Mouse (Mus musculus): Measurements from ENCODE around the gene Lcn9. TPM values are rescaled to one million over a fixed set of nuclear protein-coding genes. Genes with fewer than 3 reads are reported as not detected.
A peak's percentile ranks its signal among the peaks of the same experiment; 100 is the strongest.

Gene Lcn9
- polyA plus RNA-seq, 1 experiment, result 0.13 TPM

DNA sequence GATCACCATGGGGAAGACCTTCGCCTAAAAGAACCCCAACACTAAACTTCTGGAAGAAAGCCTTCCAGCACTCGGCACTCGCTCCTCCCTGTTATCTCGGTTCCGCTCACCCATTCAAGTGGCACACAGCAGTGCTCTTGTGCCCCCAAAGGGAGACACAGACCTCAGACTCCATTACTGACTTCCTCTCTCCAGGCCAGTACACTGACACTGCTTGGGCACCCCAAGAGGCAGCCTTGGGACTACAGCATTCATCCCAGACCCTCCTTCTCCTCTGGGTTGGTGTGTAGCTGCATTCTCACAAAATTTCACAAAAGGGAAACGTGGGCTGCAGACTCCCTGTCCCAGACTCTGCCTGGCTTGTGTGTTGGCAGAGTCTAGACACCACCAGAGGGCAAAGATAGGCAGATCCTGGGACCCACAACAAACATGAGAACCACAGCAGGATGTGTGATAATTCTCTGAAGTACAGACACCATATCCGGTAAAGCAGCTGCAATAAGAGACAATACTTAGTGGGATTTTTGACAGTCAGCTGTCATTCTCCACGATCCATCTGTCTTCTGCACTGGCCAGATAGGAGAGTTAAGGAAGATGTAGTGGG, 5.5 kb downstream of the Lcn9 start:
- Histone ChIP-seq H3K27ac (ENCODE audit: insufficient read depth, low read length) (no peak overlapping the region), H3K4me1 (ENCODE audit: control insufficient read depth, insufficient read depth, low read length) (no peaks in the 10 kb centered on the region), H3K27me3 (ENCODE audit: control insufficient read depth, insufficient read depth, low read length) (no peaks in the 10 kb centered on the region), H3K4me3 (replicated peaks; ENCODE audit: insufficient read depth, low read depth, low read length) (no peak overlapping the region)
- 78% methylated on average over 8 of the region's 8 CpGs for WGBS
- no peak for TF ChIP-seq CTCF (IDR thresholded peaks at IDR 0.05; ENCODE audit: borderline replicate concordance, insufficient read depth, low read depth, low read length)
- TF ChIP-seq POLR2A (IDR thresholded peaks at IDR 0.05; ENCODE audit: borderline replicate concordance, insufficient read depth, low read length), result no peak
- no peak for DNase-seq

DNA sequence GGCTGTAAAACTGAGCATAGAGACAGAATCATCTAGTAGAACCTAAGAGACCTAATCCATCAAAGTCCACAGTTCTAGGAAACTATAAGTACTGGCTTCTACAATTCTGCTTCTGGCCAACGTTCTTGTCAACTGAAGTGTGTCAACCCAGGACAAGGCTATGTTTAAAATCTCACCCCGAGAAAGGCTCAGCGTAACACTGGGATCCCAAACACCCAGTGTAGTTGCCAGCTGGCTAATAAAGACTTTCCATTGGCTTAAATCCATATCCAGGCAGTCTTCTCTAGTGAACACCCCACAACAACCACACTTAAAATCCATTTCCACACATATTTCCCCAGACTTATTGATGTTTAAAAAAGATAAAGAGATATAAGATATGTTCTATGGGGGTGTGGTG, 7.8 kb downstream of the Lcn9 start:
- Histone ChIP-seq H3K27ac (ENCODE audit: insufficient read depth, low read length) (no peak overlapping the region), H3K27me3 (ENCODE audit: control insufficient read depth, insufficient read depth, low read length) (no peaks in the 10 kb centered on the region), H3K4me3 (replicated peaks; ENCODE audit: insufficient read depth, low read depth, low read length) (no peak overlapping the region), H3K4me1 (ENCODE audit: control insufficient read depth, insufficient read depth, low read length) (no peaks in the 10 kb centered on the region)
- no peak for DNase-seq
- 17% methylated on average over 3 of the region's 3 CpGs for WGBS
- TF ChIP-seq POLR2A (IDR thresholded peaks at IDR 0.05; ENCODE audit: borderline replicate concordance, insufficient read depth, low read length) (no peak), CTCF (IDR thresholded peaks at IDR 0.05; ENCODE audit: borderline replicate concordance, insufficient read depth, low read depth, low read length) (no peak)

DNA sequence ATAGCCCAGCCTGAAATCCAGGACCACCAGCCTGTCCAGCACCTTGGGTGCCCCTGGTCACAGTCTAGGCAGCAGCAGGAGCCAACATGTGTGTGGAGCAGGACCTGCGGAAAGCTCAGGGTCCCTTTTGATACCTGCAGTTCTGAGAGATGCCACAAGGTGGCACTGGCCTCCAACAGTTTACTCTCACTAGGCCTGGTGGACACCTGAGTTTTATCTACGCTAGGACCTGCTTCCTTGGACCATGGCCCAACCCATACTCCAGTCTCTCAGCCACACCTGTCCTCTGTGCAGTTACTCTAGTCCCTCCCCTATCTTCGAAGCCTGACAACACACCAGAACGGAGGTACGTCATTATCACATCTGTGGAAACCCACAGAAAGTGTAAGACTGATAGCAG, 13.3 kb downstream of the Lcn9 start:
- no peak overlapping the region for H3K4me3 ChIP-seq (replicated peaks; ENCODE audit: insufficient read depth, low read depth, low read length)
- no peak overlapping the region for H3K27ac ChIP-seq (ENCODE audit: insufficient read depth, low read length)
- 41% methylated on average over 5 of the region's 5 CpGs for WGBS
- DNase-seq, result peak; percentile 79 to 87
- no peaks in the 10 kb centered on the region for H3K4me1 ChIP-seq (ENCODE audit: control insufficient read depth, insufficient read depth, low read length)
- TF ChIP-seq POLR2A (IDR thresholded peaks at IDR 0.05; ENCODE audit: borderline replicate concordance, insufficient read depth, low read length) (no peak), CTCF (IDR thresholded peaks at IDR 0.05; ENCODE audit: borderline replicate concordance, insufficient read depth, low read depth, low read length) (peak; percentile 97)
- H3K27me3 ChIP-seq (ENCODE audit: control insufficient read depth, insufficient read depth, low read length), result no peaks in the 10 kb centered on the region

DNA sequence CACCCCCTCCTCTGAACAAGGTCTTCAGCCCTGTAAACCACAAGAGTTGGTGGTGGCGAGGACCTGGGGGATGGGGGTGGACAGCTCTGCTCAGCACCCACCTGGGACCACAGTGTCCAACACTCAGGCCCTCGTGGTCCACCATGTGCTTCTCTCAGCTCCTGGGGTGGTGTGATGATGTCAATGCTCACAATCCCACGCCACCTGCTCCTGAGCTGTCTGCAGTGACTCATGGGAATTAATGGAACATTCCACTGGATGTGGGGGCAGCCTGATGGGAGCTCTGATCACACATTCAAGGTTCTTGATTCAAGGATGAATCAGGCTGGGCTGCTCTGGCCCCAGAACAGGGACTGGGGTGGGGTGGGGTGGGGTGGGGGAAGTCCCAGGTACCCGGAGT, 19.2 kb downstream of the Lcn9 start:
- 77% methylated on average over 4 of the region's 4 CpGs for WGBS
- no peak for TF ChIP-seq CTCF (IDR thresholded peaks at IDR 0.05; ENCODE audit: borderline replicate concordance, insufficient read depth, low read depth, low read length)
- TF ChIP-seq POLR2A (IDR thresholded peaks at IDR 0.05; ENCODE audit: borderline replicate concordance, insufficient read depth, low read length), result no peak
- no peak overlapping the region for H3K4me3 ChIP-seq (replicated peaks; ENCODE audit: insufficient read depth, low read depth, low read length)
- H3K27me3 ChIP-seq (ENCODE audit: control insufficient read depth, insufficient read depth, low read length), result no peaks in the 10 kb centered on the region
- H3K4me1 ChIP-seq (ENCODE audit: control insufficient read depth, insufficient read depth, low read length), result peaks cover 7% of the 10 kb centered on the region; the same call in 1 of the 2 replicates
- H3K27ac ChIP-seq (ENCODE audit: insufficient read depth, low read length), result no peak overlapping the region
- DNase-seq, result no peak

DNA sequence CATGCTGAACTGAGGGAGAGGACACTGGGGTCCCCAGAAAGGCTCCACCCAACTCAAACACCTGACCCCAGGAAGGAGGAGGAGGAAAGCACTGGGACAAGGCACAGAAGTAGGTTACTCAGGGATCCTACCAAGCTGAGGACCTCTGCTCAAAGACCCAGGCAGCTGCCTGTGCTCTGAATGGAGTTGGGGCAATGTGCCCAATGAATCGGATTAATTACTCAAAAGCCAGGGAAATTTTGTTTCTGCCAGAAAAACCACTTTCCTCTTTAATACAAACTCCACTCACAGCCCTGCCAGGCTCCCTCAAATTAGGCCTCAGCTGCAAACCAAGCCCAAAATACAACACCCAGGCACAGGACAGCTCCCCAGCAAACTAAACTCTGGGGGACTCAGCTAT, 19.8 kb downstream of the Lcn9 start:
- H3K4me1 ChIP-seq (ENCODE audit: control insufficient read depth, insufficient read depth, low read length), result peaks cover 7% of the 10 kb centered on the region; the same call in 1 of the 2 replicates
- no peak overlapping the region for H3K4me3 ChIP-seq (replicated peaks; ENCODE audit: insufficient read depth, low read depth, low read length)
- WGBS, result 60% methylated on average over 1 of the region's 1 CpGs
- no peaks in the 10 kb centered on the region for H3K27me3 ChIP-seq (ENCODE audit: control insufficient read depth, insufficient read depth, low read length)
- no peak for DNase-seq
- TF ChIP-seq POLR2A (IDR thresholded peaks at IDR 0.05; ENCODE audit: borderline replicate concordance, insufficient read depth, low read length) (no peak), CTCF (IDR thresholded peaks at IDR 0.05; ENCODE audit: borderline replicate concordance, insufficient read depth, low read depth, low read length) (no peak)
- no peak overlapping the region for H3K27ac ChIP-seq (ENCODE audit: insufficient read depth, low read length)

DNA sequence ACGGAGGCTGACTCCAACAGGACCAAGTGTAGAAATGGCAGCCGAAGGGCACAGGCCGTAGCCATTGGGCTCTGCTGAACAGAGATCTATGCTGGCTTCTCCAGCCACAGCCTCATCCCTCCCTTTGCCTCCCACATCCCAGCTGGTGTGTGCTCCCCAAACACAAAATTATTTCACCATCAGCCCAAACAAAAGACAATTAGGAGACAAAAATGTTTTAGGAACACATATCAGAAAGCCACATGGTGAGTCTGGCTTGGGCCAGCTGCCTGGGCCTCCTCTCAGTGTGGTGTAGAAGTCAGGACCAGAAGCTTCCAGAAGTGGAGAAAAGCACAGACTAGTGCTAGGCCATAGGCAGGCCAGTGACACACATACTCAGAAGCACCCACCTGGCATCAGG, 21.1 kb downstream of the Lcn9 start:
- Histone ChIP-seq H3K4me3 (replicated peaks; ENCODE audit: insufficient read depth, low read depth, low read length) (no peak overlapping the region), H3K27me3 (ENCODE audit: control insufficient read depth, insufficient read depth, low read length) (no peaks in the 10 kb centered on the region), H3K27ac (ENCODE audit: insufficient read depth, low read length) (no peak overlapping the region), H3K4me1 (ENCODE audit: control insufficient read depth, insufficient read depth, low read length) (peaks cover 7% of the 10 kb centered on the region; the same call in 1 of the 2 replicates)
- DNase-seq, result no peak
- TF ChIP-seq CTCF (IDR thresholded peaks at IDR 0.05; ENCODE audit: borderline replicate concordance, insufficient read depth, low read depth, low read length) (no peak), POLR2A (IDR thresholded peaks at IDR 0.05; ENCODE audit: borderline replicate concordance, insufficient read depth, low read length) (no peak)
- WGBS, result 89% methylated on average over 3 of the region's 3 CpGs

DNA sequence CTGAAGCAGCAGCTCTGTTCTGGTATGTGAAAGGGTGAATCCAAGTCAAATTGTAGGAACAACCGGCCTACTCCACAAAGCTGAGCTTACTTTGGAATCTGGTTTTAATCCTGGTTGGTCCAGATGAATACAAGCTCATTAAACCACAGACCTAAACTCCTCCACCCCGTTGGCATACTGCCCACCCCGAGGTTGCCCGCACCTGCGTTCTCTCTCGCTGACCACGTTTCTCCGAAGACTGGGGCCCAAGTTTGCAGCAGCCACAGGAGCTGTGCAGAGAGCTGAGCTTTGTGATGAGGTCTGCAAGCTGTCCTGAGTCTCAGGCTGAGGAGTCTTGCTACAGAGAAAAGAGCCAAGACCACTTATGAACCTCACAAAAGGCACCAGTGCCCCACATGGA, 23.6 kb downstream of the Lcn9 start:
- DNase-seq, result no peak
- Histone ChIP-seq H3K4me1 (ENCODE audit: control insufficient read depth, insufficient read depth, low read length) (peaks cover 7% of the 10 kb centered on the region; the same call in 1 of the 2 replicates), H3K27ac (ENCODE audit: insufficient read depth, low read length) (no peak overlapping the region), H3K27me3 (ENCODE audit: control insufficient read depth, insufficient read depth, low read length) (no peaks in the 10 kb centered on the region), H3K4me3 (replicated peaks; ENCODE audit: insufficient read depth, low read depth, low read length) (no peak overlapping the region)
- WGBS, result 35% methylated on average over 8 of the region's 8 CpGs
- TF ChIP-seq CTCF (IDR thresholded peaks at IDR 0.05; ENCODE audit: borderline replicate concordance, insufficient read depth, low read depth, low read length) (no peak), POLR2A (IDR thresholded peaks at IDR 0.05; ENCODE audit: borderline replicate concordance, insufficient read depth, low read length) (no peak)

DNA sequence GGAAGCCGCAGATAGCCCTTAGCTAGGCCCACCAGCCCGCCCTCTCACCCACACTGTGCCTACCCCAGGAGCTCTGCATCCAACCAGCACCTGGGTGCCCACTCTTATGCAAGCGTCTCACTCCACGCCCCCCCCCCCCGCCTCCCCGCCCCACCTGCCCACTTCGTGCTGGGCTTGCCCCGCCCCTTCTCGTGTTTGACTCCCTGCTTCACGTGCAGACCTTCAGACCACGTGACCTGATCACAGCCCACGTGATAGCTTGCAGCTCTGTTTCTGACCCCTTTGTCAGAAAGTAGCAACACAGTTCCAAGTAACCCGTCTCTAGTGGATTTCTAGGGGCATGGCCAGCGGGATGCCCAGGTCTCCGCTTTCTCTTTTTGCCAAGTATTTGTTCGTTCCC, 24.3 kb downstream of the Lcn9 start, which contains the start of gene Sohlh1:
TSS of gene Sohlh1 (minus strand) at position 23 of the 400 bp plus-strand sequence.
- WGBS, result 76% methylated on average over 13 of the region's 16 CpGs

More for the DNA sequence above, 24.3 kb downstream of the Lcn9 start, which contains the start of gene Sohlh1:
- H3K4me3 ChIP-seq (replicated peaks; ENCODE audit: insufficient read depth, low read depth, low read length), result no peak within 1 kb of the TSS
- H3K27me3 ChIP-seq (ENCODE audit: control insufficient read depth, insufficient read depth, low read length), result no peaks in the 10 kb centered on the region
- no peak within 1 kb of the TSS for H3K27ac ChIP-seq (ENCODE audit: insufficient read depth, low read length)
- TF ChIP-seq CTCF (IDR thresholded peaks at IDR 0.05; ENCODE audit: borderline replicate concordance, insufficient read depth, low read depth, low read length), result no peak
- TF ChIP-seq POLR2A (IDR thresholded peaks at IDR 0.05; ENCODE audit: borderline replicate concordance, insufficient read depth, low read length), result no peak
- DNase-seq, result no peak
- 0 out of 2 replicates have a peak, but pooled peaks cover 6% of the 10 kb centered on the region for H3K4me1 ChIP-seq (ENCODE audit: control insufficient read depth, insufficient read depth, low read length)

Measured in cerebellum, adult 2 months (tissue).